Mouse (Mus musculus) regulatory T cell (primary cell): ENCODE results near the gene Paqr7.
"Not testable (repeated sequence)": the region's sequence is repeated elsewhere in the genome, so short reads cannot be mapped to it uniquely, and the experiment has no call there.

ENCODE experiments used
- in situ Hi-C: fragments of 300-600 bp; cut with MboI, MseI; formaldehyde crosslinking; loops from one replicate; pipeline ENCODE4 v1.15.1; 2025; ENCODE audit warnings: high pct_unique_total_duplicates

The Paqr7 gene

DNA sequence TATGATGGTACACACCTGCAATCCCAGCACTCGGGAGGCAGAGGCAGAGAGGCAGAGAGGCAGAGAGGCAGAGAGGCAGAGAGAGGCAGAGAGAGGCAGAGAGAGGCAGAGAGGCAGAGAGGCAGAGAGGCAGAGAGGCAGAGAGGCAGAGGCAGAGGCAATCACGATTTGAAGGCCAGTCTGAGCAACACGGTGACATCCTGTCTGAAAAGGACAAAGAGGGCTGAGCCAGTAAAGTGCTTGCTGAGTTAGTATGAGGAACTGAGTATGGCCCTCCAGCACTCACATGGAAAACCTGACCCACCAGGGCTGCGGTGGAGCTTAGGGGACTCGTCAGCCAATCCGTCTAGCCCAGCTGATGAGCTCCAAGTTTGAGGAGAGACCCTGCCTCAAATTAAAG, 2.5 kb downstream of the Paqr7 start:
- in situ Hi-C loops: not testable (repeated sequence)

DNA sequence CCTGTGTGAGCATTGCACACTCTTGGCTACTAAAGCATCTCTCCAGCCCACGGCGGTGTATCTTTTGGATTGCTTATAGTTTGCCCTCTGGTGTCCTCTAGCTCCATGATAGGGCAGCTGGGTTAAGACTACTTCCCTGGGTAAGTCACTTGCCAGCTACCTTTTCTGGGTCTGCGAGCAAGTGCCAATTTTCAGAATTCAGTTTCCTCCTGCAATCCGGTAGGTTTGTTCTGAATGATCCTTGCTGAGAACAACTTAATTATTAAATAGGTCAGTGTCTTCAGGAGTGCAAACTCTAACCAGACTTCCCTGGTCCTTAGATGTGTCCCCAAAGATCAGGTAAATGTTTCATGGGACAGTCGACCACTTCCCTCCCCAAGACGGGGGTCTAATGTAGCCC, 4.6 kb downstream of the Paqr7 start:
- in situ Hi-C loops: no loop called here

DNA sequence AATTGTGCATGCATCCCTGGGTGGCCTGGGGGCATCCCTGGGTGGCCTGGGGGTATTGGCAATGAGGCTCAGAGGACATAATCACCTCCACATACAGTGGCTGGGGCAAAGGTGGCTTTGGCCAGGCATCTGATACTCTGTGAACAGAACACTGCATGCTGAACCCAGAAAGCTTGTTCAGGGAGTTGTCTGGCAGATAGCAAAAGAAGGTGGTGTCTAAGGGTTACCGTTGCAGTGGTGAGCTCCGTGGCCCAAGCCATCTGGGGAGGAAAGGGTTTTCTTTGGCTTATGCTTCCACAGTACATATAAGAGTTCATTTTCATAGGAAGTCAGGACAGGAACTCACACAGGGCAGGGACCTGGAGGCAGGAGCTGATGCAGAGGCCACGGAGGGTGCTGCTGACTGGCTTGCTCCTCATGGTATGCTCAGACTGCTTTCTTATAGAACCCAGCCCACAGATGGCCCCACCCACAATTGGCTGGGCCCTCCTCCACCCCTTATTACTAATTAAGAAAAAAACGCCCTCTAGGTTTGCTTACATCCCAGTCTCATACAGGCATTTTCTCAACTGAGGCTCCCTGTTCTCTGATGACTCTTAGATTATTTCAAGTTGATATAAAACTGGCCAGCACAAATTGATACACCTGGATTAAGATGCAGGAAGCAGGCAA, 7.3 kb downstream of the Paqr7 start:
- in situ Hi-C loops: no loop called here

DNA sequence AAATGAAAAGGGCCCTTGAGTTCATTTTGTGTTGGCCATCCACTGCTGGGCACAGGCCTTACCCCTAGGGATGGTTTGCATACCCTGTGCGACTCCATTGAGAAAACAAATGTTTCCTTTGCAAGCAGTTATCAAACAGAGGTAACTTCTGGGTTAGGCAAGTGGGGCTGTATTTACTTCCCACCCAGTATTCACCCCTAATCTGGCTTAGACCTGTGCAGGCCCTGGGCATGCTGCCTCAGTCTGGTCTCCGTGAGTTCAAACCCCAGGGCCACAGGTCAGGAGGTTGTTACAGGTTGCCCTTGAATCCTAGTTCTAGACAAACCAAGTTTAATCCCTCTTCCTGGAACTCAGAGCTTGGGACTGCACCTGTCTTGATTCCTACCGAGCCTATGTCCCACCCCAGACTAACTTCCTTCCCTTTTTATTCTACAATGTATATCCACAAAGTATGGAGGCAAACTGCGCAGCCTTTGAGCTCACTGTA, 8.8 kb downstream of the Paqr7 start:
- in situ Hi-C loops: no loop called here

DNA sequence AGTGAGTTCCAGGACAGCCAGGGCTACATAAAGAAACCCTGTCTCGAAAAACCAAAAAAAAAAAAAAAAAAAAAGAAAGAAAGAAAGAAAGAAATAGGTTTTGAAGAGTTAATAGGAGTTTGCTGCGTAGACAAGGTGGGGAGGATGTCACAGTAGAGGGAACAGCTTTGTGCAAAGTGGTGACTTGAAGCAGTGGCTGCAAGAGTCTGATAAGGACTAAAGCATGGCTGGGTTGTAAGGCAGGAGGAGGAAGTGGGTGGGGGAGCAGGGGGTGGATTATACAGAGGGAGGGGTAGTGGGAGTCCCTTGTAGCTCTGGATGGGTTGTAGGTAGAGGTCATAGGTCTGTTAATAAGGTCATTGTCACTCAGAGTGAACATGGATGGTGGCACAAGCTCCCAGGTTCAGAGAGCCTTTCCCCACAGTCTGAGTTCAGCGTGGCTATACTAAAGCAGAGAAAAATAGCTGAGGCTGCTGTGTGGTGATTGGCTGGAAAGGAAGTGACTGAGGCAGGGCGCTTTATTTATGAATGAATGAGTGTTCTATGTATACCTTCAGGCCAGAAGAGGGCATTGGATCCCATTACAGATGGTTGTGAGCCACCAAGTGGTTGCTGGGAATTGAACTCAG, 9.6 kb downstream of the Paqr7 start:
- in situ Hi-C loops: no loop called here

DNA sequence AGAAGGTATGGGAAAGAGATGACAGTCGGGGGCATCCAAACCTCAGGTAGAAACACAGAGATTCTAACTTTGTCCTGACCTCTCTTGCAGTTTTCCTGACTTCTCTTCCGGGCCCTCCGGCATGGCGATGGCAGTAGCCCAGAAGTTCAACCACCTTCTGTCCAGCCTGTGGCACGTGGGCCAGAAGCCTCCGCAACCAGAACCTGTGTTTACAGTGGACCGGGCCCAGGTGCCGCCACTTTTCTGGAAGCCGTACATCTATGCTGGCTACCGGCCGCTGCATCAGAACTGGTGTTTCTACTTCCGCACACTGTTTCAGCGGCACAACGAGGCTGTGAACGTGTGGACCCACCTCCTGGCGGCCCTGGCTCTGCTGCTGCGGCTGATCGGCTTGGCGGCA, 10.2 kb downstream of the Paqr7 start:
- in situ Hi-C loops: no loop called here

DNA sequence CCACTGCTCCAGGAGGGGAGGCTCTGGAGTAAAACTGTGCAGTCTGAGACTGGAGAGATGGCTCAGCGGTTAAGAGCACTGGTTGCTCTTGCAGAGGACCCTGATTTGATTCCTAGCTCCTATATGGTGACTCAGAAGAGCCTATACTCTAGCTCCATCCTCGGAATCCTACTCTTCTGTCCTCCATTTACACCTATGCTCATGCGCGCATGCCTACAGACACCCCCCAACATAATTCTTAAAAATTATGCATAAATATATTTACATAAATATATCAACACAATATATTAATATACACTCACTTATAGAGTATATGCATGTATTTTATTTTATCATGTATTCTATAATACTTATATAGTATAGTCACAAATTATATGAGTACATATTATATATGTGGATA, 13.9 kb downstream of the Paqr7 start:
- in situ Hi-C loops: no loop called here

DNA sequence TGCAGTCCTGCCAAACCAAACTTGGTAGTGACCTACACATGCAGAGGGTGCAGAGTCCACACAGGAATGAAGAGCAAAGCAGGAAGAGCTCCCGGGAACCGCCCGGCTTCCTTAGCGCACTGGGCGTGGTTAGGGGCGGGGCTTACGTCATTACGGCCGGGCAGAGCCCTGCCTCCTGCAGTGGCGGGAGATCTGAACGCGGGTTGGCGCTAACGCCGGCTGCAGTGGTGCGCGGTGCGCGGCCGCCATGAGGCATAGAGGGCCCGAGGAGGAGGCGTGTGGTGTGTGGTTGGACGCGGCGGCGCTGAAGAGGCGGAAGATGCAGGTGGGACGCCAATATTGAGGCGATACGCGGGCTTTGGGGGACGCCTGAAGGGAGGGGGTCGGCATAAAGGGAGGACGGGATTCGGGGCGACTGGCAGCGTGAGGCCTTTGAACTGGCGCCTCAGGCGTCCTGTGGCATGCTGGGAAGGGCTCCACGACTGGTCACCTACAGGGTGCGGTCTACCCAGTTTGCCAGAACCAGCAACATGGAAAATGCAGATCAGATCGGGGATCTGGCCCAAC, 14.4 kb downstream of the Paqr7 start, which contains the start of gene Aunip:
Gene Aunip (plus strand): TSS at position 155 of the 567 bp plus-strand sequence.
- in situ Hi-C loops: no loop called here

DNA sequence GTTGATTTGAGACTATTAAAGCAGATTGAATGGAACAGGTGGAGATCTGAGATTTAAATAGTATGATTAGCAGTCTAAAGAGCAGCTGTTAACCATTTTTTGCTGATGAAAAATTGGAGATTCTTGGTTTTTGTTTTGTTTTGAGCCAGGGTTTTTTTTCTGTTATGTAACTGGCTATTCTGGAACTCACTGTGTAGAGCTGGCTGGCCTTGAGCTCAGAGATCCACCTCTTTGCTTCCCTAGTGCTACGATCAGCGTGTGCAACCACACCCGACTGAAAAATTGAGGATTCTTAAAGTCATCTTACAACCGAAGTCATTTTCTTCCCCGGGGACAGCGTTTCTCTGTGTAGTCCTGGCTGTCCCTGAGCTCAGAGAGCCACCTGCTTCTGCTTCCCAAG, 15.2 kb downstream of the Paqr7 start:
- in situ Hi-C loops: no loop called here

DNA sequence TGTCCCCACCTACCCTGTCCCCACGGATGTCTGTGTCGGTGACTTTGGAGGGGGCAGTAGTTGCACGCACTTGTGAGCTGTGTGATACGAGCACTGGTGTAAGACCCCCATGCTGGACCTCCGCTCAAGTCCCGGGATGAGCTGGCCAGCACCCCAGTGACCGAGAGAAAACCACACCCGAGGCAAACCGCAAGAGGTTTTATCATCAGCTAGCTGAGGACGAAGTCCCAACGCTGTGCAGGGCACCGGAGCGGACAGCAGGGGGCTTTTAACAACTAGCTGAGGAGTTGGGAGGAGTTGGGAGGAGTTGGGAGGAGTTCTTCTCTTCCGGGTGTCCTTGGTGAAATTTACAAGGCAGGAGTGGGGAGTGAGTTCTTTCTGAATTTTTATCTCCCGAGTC, 16.3 kb downstream of the Paqr7 start:
- in situ Hi-C loops: no loop called here

DNA sequence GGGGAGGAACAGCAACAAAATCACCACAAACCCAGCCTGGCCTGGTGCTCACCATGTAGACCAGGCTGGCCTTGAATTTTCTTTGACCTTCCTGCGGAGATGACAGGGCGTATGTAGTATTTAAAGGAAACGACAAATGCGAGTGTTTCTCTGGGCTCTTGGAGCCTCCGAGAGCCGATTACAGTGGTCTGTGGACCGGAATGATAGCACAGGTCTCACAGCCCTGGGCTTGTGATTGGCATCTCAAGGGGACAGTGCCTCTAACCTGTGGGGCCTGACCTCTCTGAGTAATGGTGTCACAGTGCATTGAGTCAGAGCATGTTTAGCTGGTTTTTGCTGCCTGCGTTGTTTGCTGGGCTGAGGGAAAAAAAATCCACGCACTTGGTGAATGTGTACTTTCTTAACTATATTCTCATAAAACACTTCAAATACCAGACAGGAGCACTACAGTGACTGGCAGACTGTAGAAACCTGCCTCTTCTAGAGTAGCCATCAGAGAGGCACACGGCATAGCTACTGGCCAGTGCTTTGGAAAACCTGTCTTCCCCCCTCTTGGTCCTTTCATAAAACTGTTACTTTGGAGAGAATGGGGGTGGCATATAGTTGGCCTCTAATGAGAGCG, 17.9 kb downstream of the Paqr7 start:
- in situ Hi-C loops: no loop called here

DNA sequence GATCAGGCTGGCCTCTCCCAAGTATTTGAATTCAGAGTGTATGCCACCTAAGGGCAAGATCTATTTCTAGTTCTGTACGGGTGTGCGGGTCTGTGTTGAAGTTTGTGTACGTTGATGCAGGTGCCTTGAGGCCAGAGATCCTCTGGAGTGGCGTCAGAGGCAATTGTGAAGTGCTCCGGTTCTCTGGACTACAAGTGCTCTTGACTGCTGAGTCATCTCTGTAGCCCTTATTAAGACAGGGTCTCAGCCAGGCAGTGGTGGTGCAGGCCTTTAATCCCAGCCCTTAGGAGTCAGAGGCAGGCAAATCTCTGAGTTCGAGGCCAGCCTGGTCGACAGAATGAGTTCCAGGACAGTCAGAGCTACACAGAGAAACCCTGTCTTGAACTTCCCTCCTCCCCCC, 19.1 kb downstream of the Paqr7 start:
- in situ Hi-C loops: no loop called here

DNA sequence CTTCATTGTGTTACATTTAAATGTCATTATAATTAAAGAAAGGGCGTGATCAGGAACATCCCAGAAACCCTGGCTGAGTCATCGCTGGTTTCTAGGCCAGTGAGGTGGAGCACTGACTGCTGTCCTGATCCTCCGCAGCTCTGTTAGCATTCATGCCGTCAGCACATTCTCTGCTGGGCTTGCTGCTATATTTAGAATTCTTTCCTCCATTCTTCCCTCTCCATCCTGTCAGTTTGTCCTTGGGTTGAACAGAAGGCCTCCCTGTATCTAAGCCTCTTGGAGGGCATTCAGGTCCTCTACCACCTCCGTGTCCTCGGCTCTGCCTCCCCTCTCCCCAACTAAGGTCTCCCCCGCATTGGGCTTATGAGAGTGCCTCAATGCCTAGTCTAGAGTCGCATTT, 20.5 kb downstream of the Paqr7 start:
- in situ Hi-C loops: no loop called here

DNA sequence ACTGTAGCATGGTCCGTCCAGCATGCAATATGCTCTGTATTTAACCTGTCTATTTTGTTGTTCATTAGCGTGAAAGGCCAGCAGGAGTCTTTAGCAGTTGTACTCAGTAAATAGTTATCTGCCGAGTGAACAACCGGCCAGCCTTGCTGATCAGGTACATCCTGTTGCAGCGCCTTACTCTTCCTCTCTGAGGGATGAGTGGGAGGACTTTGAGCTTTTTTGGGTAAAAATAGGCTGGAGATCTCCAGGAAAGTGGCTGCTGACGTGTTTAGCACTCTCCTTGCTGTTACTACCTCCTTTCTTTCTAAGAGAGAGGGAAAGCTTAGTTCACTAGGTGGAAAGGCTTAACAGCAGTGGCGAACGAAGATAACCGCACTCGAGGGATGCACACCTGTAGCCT, 21.2 kb downstream of the Paqr7 start:
- in situ Hi-C loops: no loop called here

DNA sequence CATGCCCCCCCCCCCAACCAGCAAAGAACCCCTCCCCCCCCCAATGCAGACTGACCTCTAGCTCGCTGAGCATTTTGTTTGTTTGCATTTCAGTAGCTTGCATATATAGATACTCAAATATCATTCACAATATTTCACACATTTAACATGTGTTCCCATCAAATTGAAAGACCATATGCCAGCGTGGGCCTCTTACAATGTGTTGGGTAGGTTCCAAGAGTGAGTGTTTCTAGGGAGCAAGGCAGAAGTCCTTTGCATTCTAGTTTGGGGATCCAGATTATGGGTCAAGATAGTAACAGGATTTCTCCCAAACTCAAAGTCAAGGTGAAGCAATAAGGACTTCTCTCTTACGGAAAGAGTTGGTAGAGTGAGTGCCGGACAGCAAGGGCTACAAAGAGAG, 22.0 kb downstream of the Paqr7 start:
- in situ Hi-C loops: no loop called here

DNA sequence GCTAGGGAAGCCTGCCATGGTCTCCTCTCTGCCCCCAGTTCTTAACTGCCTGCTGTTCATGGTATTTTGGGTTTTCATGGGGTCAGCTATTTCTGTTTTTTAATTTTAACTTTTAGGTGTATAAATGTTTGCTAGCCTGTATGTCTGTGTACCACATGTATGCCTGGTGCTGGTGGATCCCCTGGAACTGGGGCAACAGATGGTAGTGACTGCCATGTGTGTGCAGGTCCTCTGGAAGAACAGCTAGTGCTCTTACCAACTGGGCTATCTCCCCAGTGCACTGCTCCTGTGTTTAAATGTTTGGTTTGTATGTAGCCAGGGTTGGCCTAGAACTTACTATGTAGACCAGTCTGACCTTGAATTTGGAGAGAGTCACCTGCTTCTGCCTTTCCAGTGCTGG, 22.8 kb downstream of the Paqr7 start:
- in situ Hi-C loops: no loop called here

DNA sequence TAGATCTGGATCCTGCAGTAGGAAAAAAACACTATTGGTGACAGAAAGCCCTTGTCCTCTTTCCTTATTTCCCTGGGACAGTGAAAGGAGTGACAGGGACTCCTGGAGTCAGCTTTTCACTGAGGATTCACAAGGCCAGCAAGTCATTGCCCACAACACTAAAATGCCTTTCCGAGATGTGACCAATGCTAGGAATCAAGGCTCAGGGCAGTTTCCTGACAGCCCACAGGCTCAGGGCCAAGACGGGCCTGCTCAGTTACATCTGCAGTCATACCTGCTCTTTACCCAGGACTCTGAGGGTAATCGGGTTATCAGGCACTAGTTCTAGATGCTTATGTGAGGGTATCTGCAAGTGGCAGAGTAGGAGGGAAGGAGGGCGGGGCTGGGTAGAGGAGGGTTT, 26.9 kb downstream of the Paqr7 start:
- in situ Hi-C loops: no loop called here

DNA sequence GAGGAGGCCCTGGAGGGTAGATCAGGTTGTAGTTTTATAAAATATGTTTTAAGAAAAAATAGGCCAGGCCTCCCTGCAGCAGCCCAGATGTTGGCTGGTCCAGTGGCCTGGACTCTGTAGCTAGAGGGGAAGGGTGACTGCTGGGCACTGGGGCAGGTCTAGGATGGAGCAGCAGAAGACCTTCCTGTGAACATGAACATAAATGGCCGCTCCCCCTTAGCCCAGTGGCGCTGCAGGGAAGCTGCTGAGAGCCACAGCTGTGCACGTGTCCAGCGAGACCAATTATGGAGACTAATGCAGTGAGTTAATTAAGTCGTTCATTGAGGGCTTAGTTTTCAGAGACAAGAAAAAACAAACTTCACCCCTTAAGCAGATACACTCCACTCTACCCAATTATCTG, 29.3 kb downstream of the Paqr7 start:
- in situ Hi-C loops: no loop called here

DNA sequence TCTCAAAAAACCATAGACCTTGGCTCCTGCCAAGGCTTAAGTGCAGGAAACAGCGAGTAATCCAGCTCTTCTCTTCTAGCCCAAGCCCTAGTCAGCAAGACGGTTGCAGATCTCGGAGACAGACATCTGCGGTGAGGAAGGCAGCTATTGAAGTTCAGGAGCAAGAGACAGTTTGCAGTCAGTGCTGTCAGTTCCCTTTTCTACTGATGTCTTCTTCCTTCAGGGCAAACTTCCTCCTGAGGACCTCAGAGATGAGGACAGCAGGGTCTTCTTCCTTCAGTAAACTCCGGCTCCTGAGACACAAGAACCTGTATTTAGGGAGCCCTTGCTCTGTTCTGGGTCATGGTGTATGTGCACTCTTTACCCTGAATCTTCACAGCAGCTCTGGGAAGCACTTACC, 29.7 kb downstream of the Paqr7 start:
- in situ Hi-C loops: no loop called here

DNA sequence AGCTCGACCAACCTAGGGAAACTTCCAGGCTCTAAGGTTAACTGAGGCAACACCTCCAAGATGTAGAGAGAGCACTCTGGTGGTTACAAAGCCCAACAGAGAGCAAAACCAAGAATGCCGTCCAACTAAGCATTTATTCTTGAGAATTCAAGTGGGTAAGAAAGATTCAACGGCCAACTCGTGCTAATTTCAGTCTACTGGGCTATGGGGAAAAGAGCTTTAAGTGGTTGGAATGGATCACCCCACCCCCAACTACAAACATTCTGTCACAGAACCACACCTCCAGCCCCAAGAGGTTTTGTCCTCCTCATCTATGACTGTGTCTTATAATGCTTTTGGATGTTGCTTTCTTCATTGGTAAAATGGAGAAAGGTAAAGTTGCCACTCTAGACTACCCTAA, 36.4 kb downstream of the Paqr7 start:
- in situ Hi-C loops: no loop called here

DNA sequence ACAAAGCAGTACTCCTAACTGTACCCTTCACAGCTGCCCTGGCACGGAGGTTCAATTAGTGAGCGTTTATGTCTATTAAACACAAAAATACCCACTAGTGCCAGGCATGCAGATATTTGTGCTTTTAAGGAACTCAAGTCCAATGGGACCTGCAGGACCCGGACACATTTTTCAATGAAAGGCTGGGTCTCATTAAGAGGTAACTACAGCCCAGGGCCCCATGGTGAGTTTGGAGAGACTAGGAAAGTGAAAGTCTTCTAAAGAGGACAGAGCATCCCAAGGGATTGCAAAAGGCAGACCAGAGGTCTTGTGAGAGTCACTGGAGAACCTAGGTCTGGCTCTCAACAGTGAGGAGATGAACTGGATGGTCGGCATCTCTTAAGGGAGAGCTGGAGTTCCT, 36.9 kb downstream of the Paqr7 start:
- in situ Hi-C loops: no loop called here

DNA sequence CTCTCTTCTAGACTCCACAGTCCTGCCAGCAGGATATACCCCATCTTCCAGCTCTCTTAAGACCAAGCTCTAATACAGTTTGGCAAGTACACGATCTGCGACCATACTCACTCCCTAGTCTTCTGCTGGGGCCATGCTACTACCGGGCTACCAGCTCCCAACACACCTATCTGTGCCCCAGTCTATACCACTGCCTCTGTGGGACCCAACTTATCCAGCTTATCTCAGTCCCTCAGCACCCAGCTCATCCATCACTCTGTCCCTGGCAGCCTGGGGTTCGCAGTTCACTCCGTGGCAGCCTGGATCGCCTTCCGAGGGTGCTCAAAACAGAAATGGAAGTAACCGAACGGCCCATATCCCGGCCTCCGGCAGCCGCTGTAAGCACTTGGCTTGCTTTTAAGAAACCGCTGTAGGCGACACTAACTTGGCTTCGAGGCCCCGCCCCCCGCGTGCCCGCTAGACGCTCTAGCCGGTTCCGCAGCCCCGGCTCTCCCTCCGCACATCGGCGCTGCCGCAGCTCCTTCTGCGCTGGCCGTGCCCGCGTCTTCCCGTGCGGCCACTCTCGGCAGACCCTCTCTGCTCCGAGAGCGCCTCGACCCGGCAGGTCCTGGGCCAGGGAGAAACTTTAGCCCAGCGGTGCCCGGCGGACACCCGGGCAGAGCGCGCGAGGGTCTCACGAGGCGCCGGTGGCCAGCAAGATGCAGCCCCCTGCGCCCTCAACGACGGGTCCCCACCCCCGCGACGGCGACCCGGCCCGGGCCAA, 37.8 kb downstream of the Paqr7 start:
- in situ Hi-C loops: no loop called here
